Mouse (Mus musculus): ENCODE results near the gene Gpsm1. TPM values are rescaled to one million over a fixed set of nuclear protein-coding genes. Genes with fewer than 3 reads are reported as not detected.

Gpsm1 gene
- polyA plus RNA-seq, 1 experiment from 2014 or later: 3.4 TPM

DNA sequence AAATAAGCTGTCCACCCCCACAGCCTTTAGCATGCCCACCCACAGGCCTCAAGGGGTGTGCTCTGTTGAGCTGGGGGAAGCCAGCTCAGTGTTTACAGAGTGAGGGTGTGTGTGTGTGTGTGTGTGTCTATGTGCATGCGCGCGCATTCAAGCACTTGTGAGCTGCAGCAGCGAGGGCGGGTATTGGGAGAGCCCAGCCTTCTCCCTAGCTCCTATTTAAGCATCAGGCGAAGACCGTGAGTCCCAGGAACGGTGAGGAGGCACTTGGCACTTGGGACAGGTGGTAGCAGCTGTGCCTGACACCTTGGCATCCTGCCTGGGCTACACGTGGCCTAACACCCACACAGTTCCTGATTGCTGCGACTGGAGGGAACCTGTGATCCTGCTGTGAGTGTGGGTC is 26.7 kb downstream of the Gpsm1 start:
- H3K4me3 ChIP-seq (replicated peaks): no peak overlapping the region
- peak; percentile 51 for ATAC-seq (ENCODE audit: low read depth)
- H3K27ac ChIP-seq: peak overlapping the region; percentile 66
- H3K9ac ChIP-seq: no peak overlapping the region
- H3K4me2 ChIP-seq: no peak overlapping the region
- DNase-seq: no peak
- peaks cover 19% of the 10 kb centered on the region for H3K4me1 ChIP-seq (replicated peaks)
- H3K36me3 ChIP-seq: no peaks in the 10 kb centered on the region
- no peaks in the 10 kb centered on the region for H3K9me3 ChIP-seq (replicated peaks)
- WGBS (ENCODE audit: insufficient replicate concordance): 66% methylated on average over 10 of the region's 10 CpGs
- H3K27me3 ChIP-seq: no peaks in the 10 kb centered on the region

GRCm38 (mm10) chr2:26342609-26343490 is 27.5 kb downstream of the Gpsm1 start:
- Histone ChIP-seq H3K4me2 (no peak overlapping the region), H3K4me3 (replicated peaks) (no peak overlapping the region), H3K9me3 (replicated peaks) (no peaks in the 10 kb centered on the region), H3K27ac (peak overlapping the region; percentile 66), H3K27me3 (no peaks in the 10 kb centered on the region), H3K36me3 (no peaks in the 10 kb centered on the region), H3K4me1 (replicated peaks) (peaks cover 19% of the 10 kb centered on the region), H3K9ac (peak overlapping the region; percentile 17; the same call in 1 of the 2 replicates)
- WGBS (ENCODE audit: insufficient replicate concordance): 52% methylated on average over 11 of the region's 11 CpGs
- DNase-seq (no peak), ATAC-seq (ENCODE audit: low read depth) (0 out of 2 replicates have a peak, but pooled peaks have one; percentile 43)

DNA sequence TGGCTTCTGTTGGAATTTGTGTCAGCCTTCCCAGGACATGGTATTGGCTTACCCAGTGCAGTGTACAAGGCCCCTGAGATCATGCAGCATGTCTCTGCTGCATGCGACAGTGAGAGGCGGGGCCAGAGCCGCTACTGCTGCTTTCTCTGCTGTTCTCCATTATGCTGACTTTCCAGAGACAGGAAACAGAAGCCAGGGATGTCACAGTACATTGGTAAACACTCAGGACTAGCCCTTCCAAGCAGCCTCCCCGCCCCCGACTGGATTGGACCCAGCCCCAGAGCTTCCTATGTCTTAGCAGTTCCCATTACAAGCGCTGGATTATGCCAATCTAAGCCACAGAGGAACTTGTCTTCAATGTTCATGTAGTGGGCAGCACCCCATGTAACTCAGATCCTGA is 32.9 kb downstream of the Gpsm1 start:
- peaks cover 30% of the 10 kb centered on the region for H3K4me1 ChIP-seq (replicated peaks)
- H3K4me3 ChIP-seq (replicated peaks): no peak overlapping the region
- H3K4me2 ChIP-seq: no peak overlapping the region
- ATAC-seq (ENCODE audit: low read depth) (no peak), DNase-seq (no peak)
- H3K9me3 ChIP-seq (replicated peaks): no peaks in the 10 kb centered on the region
- H3K27me3 ChIP-seq: no peaks in the 10 kb centered on the region
- H3K36me3 ChIP-seq: peaks cover 21% of the 10 kb centered on the region; the same call in 1 of the 2 replicates
- no peak overlapping the region for H3K9ac ChIP-seq
- WGBS (ENCODE audit: insufficient replicate concordance): 62% methylated on average over 6 of the region's 6 CpGs
- H3K27ac ChIP-seq: peak overlapping the region; percentile 1; the same call in 1 of the 2 replicates

DNA sequence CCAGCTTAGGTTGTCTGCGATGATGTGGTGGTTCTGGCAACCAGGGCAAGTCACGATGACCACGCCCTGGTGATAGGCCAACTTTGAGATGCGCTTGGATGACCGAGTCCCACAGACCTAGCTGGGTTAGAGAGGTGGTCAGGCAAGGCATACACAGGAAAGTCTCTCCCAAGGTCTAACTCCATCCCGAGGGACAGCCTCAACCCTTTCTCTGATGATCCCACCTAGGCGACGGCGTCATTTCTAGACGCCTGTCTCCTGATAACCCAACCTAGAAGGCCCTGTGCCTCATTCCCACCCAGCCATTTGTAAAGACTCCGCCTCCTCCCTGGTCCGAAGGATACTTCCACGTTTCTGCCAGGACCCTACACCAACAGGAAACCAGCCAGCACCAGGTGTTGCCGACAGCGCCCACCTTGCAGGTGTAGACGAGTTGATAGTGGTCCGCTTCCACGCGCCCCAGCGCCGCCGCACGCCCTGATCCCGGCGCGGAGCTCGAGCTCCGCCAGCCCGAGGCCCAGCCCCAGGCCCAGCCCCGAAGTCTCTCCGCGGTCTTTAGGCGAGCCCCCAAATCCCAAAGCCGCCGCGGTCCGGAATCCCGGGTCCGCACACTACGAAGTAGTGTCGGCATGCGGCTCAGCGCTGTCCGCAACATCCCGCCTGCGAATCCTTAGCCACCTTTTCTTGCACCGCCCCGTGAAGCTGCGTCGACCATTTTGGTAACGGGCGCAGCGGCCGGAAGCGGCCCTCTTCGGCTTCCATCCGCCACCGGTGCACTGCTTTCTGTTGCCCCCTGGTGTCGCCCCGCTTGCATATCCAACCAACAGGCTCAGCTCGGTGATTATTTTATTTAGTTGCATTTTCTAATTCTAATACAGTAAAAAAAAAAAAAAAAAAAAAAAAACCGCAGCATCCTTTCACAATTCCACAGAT is 36.3 kb downstream of the Gpsm1 start, which contains the start of gene Dnlz:
TSS of gene Dnlz (minus strand) at position 753 of the 933 bp plus-strand sequence.
- H3K9me3 ChIP-seq (replicated peaks): no peaks in the 10 kb centered on the region
- no peaks in the 10 kb centered on the region for H3K27me3 ChIP-seq
- ATAC-seq (ENCODE audit: low read depth) (peak; percentile 77), DNase-seq (peak; percentile 84)
- H3K4me3 ChIP-seq (replicated peaks): peak within 1 kb of the TSS; percentile 80
- H3K9ac ChIP-seq: peak within 1 kb of the TSS; percentile 87
- peaks cover 30% of the 10 kb centered on the region for H3K4me1 ChIP-seq (replicated peaks)
- 1% methylated on average over 62 of the region's 62 CpGs for WGBS (ENCODE audit: insufficient replicate concordance)
- peak within 1 kb of the TSS; percentile 75 for H3K27ac ChIP-seq
- peaks cover 21% of the 10 kb centered on the region; the same call in 1 of the 2 replicates for H3K36me3 ChIP-seq
- H3K4me2 ChIP-seq: peak within 1 kb of the TSS; percentile 96

DNA sequence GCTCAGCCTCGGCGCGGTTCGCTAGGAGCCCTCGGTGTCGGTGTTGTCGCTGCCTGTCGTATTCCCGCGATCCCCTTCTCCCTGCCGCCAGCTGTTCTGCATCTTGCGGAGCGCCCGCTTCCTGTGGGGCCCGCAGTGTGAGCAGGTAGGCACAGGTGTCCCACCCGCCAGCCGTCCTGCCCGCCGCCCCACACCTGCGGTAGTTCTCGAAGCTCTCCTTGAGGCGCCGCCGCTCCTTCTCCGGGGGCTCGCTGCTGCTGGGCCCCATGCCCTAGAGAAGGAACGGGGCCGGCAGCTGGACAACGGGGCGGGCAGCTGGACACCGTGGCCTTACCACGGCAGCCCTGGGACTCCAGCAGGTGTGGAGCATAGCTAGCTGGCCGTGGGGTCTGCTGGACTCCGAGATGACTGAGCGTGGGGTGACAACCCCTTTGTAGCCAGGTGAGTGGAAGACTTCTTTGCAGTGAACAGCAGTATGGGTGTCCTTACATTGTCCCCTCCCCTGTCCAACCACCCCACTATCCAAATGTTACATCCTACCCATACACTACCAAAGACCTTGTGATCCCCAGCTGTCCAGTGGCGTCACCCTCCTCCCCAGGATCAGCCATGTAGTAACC is 37.1 kb downstream of the Gpsm1 start:
- ATAC-seq (ENCODE audit: low read depth) (peak; percentile 16; the same call in 1 of the 2 replicates), DNase-seq (no peak)
- peaks cover 30% of the 10 kb centered on the region for H3K4me1 ChIP-seq (replicated peaks)
- no peaks in the 10 kb centered on the region for H3K27me3 ChIP-seq
- no peaks in the 10 kb centered on the region for H3K9me3 ChIP-seq (replicated peaks)
- WGBS (ENCODE audit: insufficient replicate concordance): 5% methylated on average over 36 of the region's 36 CpGs
- peak overlapping the region; percentile 96 for H3K4me2 ChIP-seq
- H3K9ac ChIP-seq: peak overlapping the region; percentile 87
- H3K36me3 ChIP-seq: peaks cover 21% of the 10 kb centered on the region; the same call in 1 of the 2 replicates
- H3K27ac ChIP-seq: peak overlapping the region; percentile 63
- H3K4me3 ChIP-seq (replicated peaks): peak overlapping the region; percentile 80

DNA sequence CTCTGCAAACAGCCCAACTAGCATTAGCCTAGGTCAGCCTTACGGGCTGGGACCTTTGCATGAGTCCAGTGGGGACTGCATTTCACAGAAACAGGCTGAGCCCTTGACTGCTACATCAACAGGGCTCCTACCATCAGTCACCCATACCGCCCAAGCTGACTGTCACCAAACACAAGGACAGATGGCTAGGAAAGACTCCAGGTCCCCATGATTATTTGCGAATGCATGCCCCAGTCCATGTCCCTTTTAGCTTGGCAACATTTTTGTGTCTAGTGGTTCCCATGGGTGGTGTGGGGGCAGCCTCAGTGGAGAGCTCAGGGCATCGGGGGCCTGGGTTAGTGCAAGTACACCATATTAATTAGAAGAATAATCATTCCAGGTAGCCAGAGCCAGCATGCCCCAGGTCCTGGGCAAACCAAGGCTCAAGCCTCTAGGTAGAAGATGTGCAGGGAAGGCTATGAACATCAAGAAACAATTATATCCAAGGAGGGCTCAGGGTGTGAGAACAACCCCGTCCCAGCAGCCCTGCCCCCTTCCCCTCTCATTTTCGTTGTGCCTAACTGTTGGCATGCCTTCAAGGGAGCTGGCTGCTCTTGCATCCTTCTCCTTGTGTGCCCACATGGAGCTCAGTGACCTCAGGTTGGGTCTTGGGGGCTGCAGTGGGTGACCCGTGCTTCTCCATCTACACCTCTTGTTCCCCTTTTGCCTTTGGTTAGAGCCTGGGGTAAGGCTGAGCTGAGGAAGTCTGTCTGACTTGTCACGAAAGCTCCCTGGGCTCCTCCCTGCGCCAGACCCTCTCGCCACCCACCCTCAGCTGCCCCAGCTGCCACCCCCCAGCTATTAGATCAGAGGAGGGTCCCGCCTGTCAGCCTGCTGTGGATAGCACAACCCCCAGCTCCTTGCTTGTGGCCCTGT is 38.0 kb downstream of the Gpsm1 start:
- H3K4me2 ChIP-seq: peak overlapping the region; percentile 96
- peak overlapping the region; percentile 80 for H3K4me3 ChIP-seq (replicated peaks)
- ATAC-seq (ENCODE audit: low read depth) (no peak), DNase-seq (no peak)
- 74% methylated on average over 11 of the region's 11 CpGs for WGBS (ENCODE audit: insufficient replicate concordance)
- H3K4me1 ChIP-seq (replicated peaks): peaks cover 28% of the 10 kb centered on the region
- peaks cover 17% of the 10 kb centered on the region; the same call in 1 of the 2 replicates for H3K36me3 ChIP-seq
- H3K27ac ChIP-seq: no peak overlapping the region
- peak overlapping the region; percentile 87; the same call in 1 of the 2 replicates for H3K9ac ChIP-seq
- no peaks in the 10 kb centered on the region for H3K9me3 ChIP-seq (replicated peaks)
- H3K27me3 ChIP-seq: no peaks in the 10 kb centered on the region

DNA sequence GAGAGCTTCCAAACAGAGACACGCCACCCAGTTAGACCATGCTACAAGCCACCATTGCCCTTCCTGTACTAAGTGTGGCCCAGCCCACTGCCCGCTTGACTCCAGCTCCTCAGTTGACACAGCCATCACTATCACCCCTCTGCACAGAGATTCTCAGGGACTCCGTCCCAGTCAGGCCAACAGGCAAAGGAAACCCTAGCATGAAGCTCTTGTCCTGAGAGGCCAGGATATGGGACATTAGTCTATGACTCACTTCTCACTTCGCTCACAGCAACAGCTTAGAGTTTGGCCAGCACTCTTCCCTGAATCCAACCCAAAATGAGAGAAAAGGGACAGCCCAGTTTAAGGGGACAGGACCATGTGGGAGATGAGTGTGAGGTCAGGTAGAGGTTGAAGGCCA is 39.1 kb downstream of the Gpsm1 start:
- no peak overlapping the region for H3K9ac ChIP-seq

DNA sequence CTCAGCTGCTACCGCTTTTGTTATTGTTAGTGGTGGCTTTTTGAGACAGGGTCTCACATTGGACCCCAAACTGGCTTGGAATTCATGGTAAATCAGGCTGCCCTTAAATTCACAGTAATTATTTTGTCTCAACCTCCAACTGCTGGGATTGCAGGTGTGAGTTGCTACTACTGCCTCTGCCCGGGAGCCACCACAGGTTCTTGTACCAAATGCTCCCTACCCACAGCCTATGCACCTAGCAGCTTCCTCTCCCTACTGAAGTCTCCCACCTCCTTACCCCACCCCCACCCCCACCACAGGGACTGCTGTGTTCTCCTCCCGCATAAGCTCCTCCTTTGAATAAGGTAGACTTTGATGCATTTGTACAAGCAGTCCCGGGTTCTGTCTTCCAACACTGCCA is 40.9 kb downstream of the Gpsm1 start:
- DNase-seq (no peak), ATAC-seq (ENCODE audit: low read depth) (no peak)
- peaks cover 19% of the 10 kb centered on the region for H3K4me1 ChIP-seq (replicated peaks)
- no peaks in the 10 kb centered on the region for H3K27me3 ChIP-seq
- H3K36me3 ChIP-seq: no peaks in the 10 kb centered on the region
- H3K4me2 ChIP-seq: no peak overlapping the region
- H3K27ac ChIP-seq: no peak overlapping the region
- 79% methylated on average over 4 of the region's 4 CpGs for WGBS (ENCODE audit: insufficient replicate concordance)
- H3K9me3 ChIP-seq (replicated peaks): no peaks in the 10 kb centered on the region
- H3K9ac ChIP-seq: no peak overlapping the region
- no peak overlapping the region for H3K4me3 ChIP-seq (replicated peaks)

More for the DNA sequence above, 39.1 kb downstream of the Gpsm1 start:
- no peak for DNase-seq
- 72% methylated on average over 4 of the region's 4 CpGs for WGBS (ENCODE audit: insufficient replicate concordance)
- H3K36me3 ChIP-seq: peaks cover 9% of the 10 kb centered on the region; the same call in 1 of the 2 replicates
- H3K27me3 ChIP-seq: no peaks in the 10 kb centered on the region
- H3K4me2 ChIP-seq: no peak overlapping the region
- H3K9me3 ChIP-seq (replicated peaks): no peaks in the 10 kb centered on the region
- H3K4me1 ChIP-seq (replicated peaks): peaks cover 24% of the 10 kb centered on the region
- ATAC-seq (ENCODE audit: low read depth): no peak
- no peak overlapping the region for H3K27ac ChIP-seq
- no peak overlapping the region for H3K4me3 ChIP-seq (replicated peaks)

DNA sequence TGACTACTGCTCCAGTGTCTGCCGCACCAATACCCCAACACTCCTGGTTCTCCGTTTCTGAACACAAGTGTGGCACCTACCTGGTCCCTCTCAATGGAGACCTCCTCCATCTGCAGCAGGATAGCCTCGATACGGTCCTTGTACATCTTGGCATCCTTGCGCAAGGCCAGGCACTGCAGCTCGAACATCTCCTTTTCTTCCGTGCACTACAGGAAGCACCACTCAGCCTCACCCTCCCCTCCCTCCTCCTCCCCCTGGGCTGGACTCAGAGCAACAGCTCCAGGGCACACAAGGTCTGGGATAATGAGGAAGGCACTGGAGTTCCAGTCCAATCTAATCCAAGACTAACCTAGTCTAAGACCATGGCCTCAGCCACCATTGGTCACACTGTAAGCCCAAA is 41.4 kb downstream of the Gpsm1 start:
- no peak overlapping the region for H3K27ac ChIP-seq
- H3K4me1 ChIP-seq (replicated peaks): peaks cover 16% of the 10 kb centered on the region
- H3K36me3 ChIP-seq: no peaks in the 10 kb centered on the region
- H3K9me3 ChIP-seq (replicated peaks): no peaks in the 10 kb centered on the region
- no peak overlapping the region for H3K4me2 ChIP-seq
- no peak for DNase-seq
- ATAC-seq (ENCODE audit: low read depth): no peak
- 61% methylated on average over 7 of the region's 7 CpGs for WGBS (ENCODE audit: insufficient replicate concordance)
- H3K27me3 ChIP-seq: no peaks in the 10 kb centered on the region
- H3K9ac ChIP-seq: no peak overlapping the region
- no peak overlapping the region for H3K4me3 ChIP-seq (replicated peaks)

DNA sequence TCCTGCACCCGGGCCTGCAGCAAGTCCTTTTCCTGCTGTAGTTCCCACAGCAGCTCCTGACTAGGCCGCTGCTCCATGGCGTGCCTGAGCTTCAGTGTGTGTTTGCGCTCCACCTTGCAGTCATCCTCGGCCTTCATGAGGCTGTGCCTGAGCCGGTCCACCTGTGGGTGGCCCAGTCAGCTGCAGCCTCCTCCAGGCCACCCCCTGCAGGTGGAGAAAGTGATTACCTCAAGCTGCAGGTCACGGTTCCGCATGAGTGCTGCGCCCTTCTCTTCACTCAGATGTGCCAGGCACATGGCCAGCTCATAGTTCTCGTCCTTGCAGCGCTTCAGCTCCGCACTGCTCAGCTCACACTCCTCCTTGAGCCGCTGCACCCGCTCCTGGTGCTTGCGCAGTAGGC is 42.2 kb downstream of the Gpsm1 start:
- H3K9ac ChIP-seq: no peak overlapping the region
- WGBS (ENCODE audit: insufficient replicate concordance): 72% methylated on average over 15 of the region's 15 CpGs
- H3K9me3 ChIP-seq (replicated peaks): no peaks in the 10 kb centered on the region
- ATAC-seq (ENCODE audit: low read depth): no peak
- H3K27me3 ChIP-seq: no peaks in the 10 kb centered on the region
- H3K27ac ChIP-seq: no peak overlapping the region
- H3K36me3 ChIP-seq: peaks cover under 1% of the 10 kb centered on the region; the same call in 1 of the 2 replicates
- no peak overlapping the region for H3K4me3 ChIP-seq (replicated peaks)
- H3K4me2 ChIP-seq: no peak overlapping the region
- no peak for DNase-seq
- H3K4me1 ChIP-seq (replicated peaks): peaks cover 13% of the 10 kb centered on the region

All from liver, embryonic 13.5 days (tissue).